Mouse (Mus musculus): ENCODE results near the gene 9930021J03Rik. TPM values are rescaled to one million over a fixed set of nuclear protein-coding genes. Genes with fewer than 3 reads are reported as not detected.

Gene 9930021J03Rik
- 6.9 and 8.6 TPM in 2 replicates for polyA plus RNA-seq (2014; fragmentation: Nextera tagmentation; extraction: Ambion mirVana)

GRCm38 (mm10) chr19:29805917-29806785, at the start of gene 9930021J03Rik:
Gene 9930021J03Rik (minus strand): TSS chr19:29805989.
- Histone ChIP-seq H3K4me3 (ENCODE audit: low read depth, low read length) (peak within 1 kb of the TSS; percentile 92), H3K9ac (ENCODE audit: low read length) (peak within 1 kb of the TSS; percentile 73), H3K9me3 (ENCODE audit: control insufficient read depth, low read length) (no peaks in the 10 kb centered on the region), H3K4me1 (ENCODE audit: control insufficient read depth, insufficient read depth, low read length) (peaks cover 5% of the 10 kb centered on the region), H3K27ac (ENCODE audit: low read depth, low read length) (peak within 1 kb of the TSS; percentile 95), H3K27me3 (ENCODE audit: control insufficient read depth, insufficient read depth, low read length) (no peaks in the 10 kb centered on the region), H3K4me2 (ENCODE audit: low read depth) (peak within 1 kb of the TSS; percentile 91), H3K36me3 (ENCODE audit: control insufficient read depth, insufficient read depth, low read length) (peaks cover 4% of the 10 kb centered on the region; the same call in 1 of the 2 replicates)
- peak; percentile 99 for DNase-seq (ENCODE audit: low spot score)
- ATAC-seq (ENCODE audit: insufficient read depth, low FRiP score, low TSS enrichment): peak; percentile 93
- under 1% methylated on average over 49 of the region's 95 CpGs for WGBS

GRCm38 (mm10) chr19:29853711-29854110, 47.9 kb upstream of the 9930021J03Rik start:
- Histone ChIP-seq H3K4me1 (ENCODE audit: control insufficient read depth, insufficient read depth, low read length) (no peaks in the 10 kb centered on the region), H3K36me3 (ENCODE audit: control insufficient read depth, insufficient read depth, low read length) (no peaks in the 10 kb centered on the region), H3K4me3 (ENCODE audit: low read depth, low read length) (no peak overlapping the region)

GRCm38 (mm10) chr19:29851036-29851690, 45.4 kb upstream of the 9930021J03Rik start:
- WGBS: 71% methylated on average over 12 of the region's 12 CpGs
- no peak for ATAC-seq (ENCODE audit: insufficient read depth, low FRiP score, low TSS enrichment)
- H3K27ac ChIP-seq (ENCODE audit: low read depth, low read length): no peak overlapping the region

More at GRCm38 (mm10) chr19:29853711-29854110, 47.9 kb upstream of the 9930021J03Rik start:
- H3K9me3 ChIP-seq (ENCODE audit: control insufficient read depth, low read length): no peaks in the 10 kb centered on the region
- no peaks in the 10 kb centered on the region for H3K27me3 ChIP-seq (ENCODE audit: control insufficient read depth, insufficient read depth, low read length)
- ATAC-seq (ENCODE audit: insufficient read depth, low FRiP score, low TSS enrichment): no peak
- DNase-seq (ENCODE audit: low spot score): no peak
- H3K27ac ChIP-seq (ENCODE audit: low read depth, low read length): no peak overlapping the region
- H3K9ac ChIP-seq (ENCODE audit: low read length): no peak overlapping the region
- no peak overlapping the region for H3K4me2 ChIP-seq (ENCODE audit: low read depth)
- WGBS: 94% methylated on average over 5 of the region's 5 CpGs

GRCm38 (mm10) chr19:29849924-29850551, 44.2 kb upstream of the 9930021J03Rik start:
- H3K36me3 ChIP-seq (ENCODE audit: control insufficient read depth, insufficient read depth, low read length): no peaks in the 10 kb centered on the region
- H3K4me2 ChIP-seq (ENCODE audit: low read depth): no peak overlapping the region
- no peak for ATAC-seq (ENCODE audit: insufficient read depth, low FRiP score, low TSS enrichment)
- WGBS: 85% methylated on average over 11 of the region's 11 CpGs
- no peak overlapping the region for H3K27ac ChIP-seq (ENCODE audit: low read depth, low read length)
- H3K4me3 ChIP-seq (ENCODE audit: low read depth, low read length): no peak overlapping the region
- H3K9me3 ChIP-seq (ENCODE audit: control insufficient read depth, low read length): no peaks in the 10 kb centered on the region
- DNase-seq (ENCODE audit: low spot score): no peak
- H3K27me3 ChIP-seq (ENCODE audit: control insufficient read depth, insufficient read depth, low read length): no peaks in the 10 kb centered on the region
- no peaks in the 10 kb centered on the region for H3K4me1 ChIP-seq (ENCODE audit: control insufficient read depth, insufficient read depth, low read length)
- no peak overlapping the region for H3K9ac ChIP-seq (ENCODE audit: low read length)

More at GRCm38 (mm10) chr19:29851036-29851690, 45.4 kb upstream of the 9930021J03Rik start:
- H3K4me2 ChIP-seq (ENCODE audit: low read depth): no peak overlapping the region
- no peaks in the 10 kb centered on the region for H3K9me3 ChIP-seq (ENCODE audit: control insufficient read depth, low read length)
- H3K36me3 ChIP-seq (ENCODE audit: control insufficient read depth, insufficient read depth, low read length): no peaks in the 10 kb centered on the region
- DNase-seq (ENCODE audit: low spot score): no peak
- H3K4me3 ChIP-seq (ENCODE audit: low read depth, low read length): no peak overlapping the region
- no peaks in the 10 kb centered on the region for H3K4me1 ChIP-seq (ENCODE audit: control insufficient read depth, insufficient read depth, low read length)
- H3K9ac ChIP-seq (ENCODE audit: low read length): no peak overlapping the region
- H3K27me3 ChIP-seq (ENCODE audit: control insufficient read depth, insufficient read depth, low read length): no peaks in the 10 kb centered on the region

GRCm38 (mm10) chr19:29844036-29844661, 38.4 kb upstream of the 9930021J03Rik start:
- no peaks in the 10 kb centered on the region for H3K36me3 ChIP-seq (ENCODE audit: control insufficient read depth, insufficient read depth, low read length)

GRCm38 (mm10) chr19:29843641-29844035, 37.8 kb upstream of the 9930021J03Rik start:
- Histone ChIP-seq H3K36me3 (ENCODE audit: control insufficient read depth, insufficient read depth, low read length) (no peaks in the 10 kb centered on the region), H3K4me1 (ENCODE audit: control insufficient read depth, insufficient read depth, low read length) (no peaks in the 10 kb centered on the region; the same call in 1 of the 2 replicates), H3K4me2 (ENCODE audit: low read depth) (no peak overlapping the region), H3K9ac (ENCODE audit: low read length) (no peak overlapping the region), H3K9me3 (ENCODE audit: control insufficient read depth, low read length) (no peaks in the 10 kb centered on the region), H3K27ac (ENCODE audit: low read depth, low read length) (no peak overlapping the region), H3K4me3 (ENCODE audit: low read depth, low read length) (no peak overlapping the region), H3K27me3 (ENCODE audit: control insufficient read depth, insufficient read depth, low read length) (no peaks in the 10 kb centered on the region)
- WGBS: 47% methylated on average over 5 of the region's 5 CpGs
- ATAC-seq (ENCODE audit: insufficient read depth, low FRiP score, low TSS enrichment): no peak
- DNase-seq (ENCODE audit: low spot score): no peak

More at GRCm38 (mm10) chr19:29844036-29844661, 38.4 kb upstream of the 9930021J03Rik start:
- no peaks in the 10 kb centered on the region for H3K9me3 ChIP-seq (ENCODE audit: control insufficient read depth, low read length)
- no peak overlapping the region for H3K27ac ChIP-seq (ENCODE audit: low read depth, low read length)
- ATAC-seq (ENCODE audit: insufficient read depth, low FRiP score, low TSS enrichment) (no peak), DNase-seq (ENCODE audit: low spot score) (no peak)
- H3K27me3 ChIP-seq (ENCODE audit: control insufficient read depth, insufficient read depth, low read length): no peaks in the 10 kb centered on the region
- H3K4me3 ChIP-seq (ENCODE audit: low read depth, low read length): no peak overlapping the region
- no peak overlapping the region for H3K9ac ChIP-seq (ENCODE audit: low read length)
- no peaks in the 10 kb centered on the region; the same call in 1 of the 2 replicates for H3K4me1 ChIP-seq (ENCODE audit: control insufficient read depth, insufficient read depth, low read length)
- WGBS: 59% methylated on average over 12 of the region's 12 CpGs
- no peak overlapping the region for H3K4me2 ChIP-seq (ENCODE audit: low read depth)

- H3K4me3 ChIP-seq (ENCODE audit: low read depth, low read length): no peak overlapping the region
- 70% methylated on average over 8 of the region's 8 CpGs for WGBS
- H3K27me3 ChIP-seq (ENCODE audit: control insufficient read depth, insufficient read depth, low read length): no peaks in the 10 kb centered on the region
- no peak overlapping the region for H3K27ac ChIP-seq (ENCODE audit: low read depth, low read length)
- no peak for DNase-seq (ENCODE audit: low spot score)
- H3K9me3 ChIP-seq (ENCODE audit: control insufficient read depth, low read length): no peaks in the 10 kb centered on the region
- H3K9ac ChIP-seq (ENCODE audit: low read length): no peak overlapping the region
- no peak overlapping the region for H3K4me2 ChIP-seq (ENCODE audit: low read depth)
- H3K36me3 ChIP-seq (ENCODE audit: control insufficient read depth, insufficient read depth, low read length): no peaks in the 10 kb centered on the region
- H3K4me1 ChIP-seq (ENCODE audit: control insufficient read depth, insufficient read depth, low read length): no peaks in the 10 kb centered on the region; the same call in 1 of the 2 replicates
- ATAC-seq (ENCODE audit: insufficient read depth, low FRiP score, low TSS enrichment): no peak
Measured at GRCm38 (mm10) chr19:29842973-29843372, 37.2 kb upstream of the 9930021J03Rik start.

- DNase-seq (ENCODE audit: low spot score) (no peak), ATAC-seq (ENCODE audit: insufficient read depth, low FRiP score, low TSS enrichment) (no peak)
- Histone ChIP-seq H3K27me3 (ENCODE audit: control insufficient read depth, insufficient read depth, low read length) (no peaks in the 10 kb centered on the region), H3K4me3 (ENCODE audit: low read depth, low read length) (no peak overlapping the region), H3K4me2 (ENCODE audit: low read depth) (no peak overlapping the region), H3K36me3 (ENCODE audit: control insufficient read depth, insufficient read depth, low read length) (no peaks in the 10 kb centered on the region), H3K9ac (ENCODE audit: low read length) (no peak overlapping the region), H3K27ac (ENCODE audit: low read depth, low read length) (no peak overlapping the region), H3K9me3 (ENCODE audit: control insufficient read depth, low read length) (no peaks in the 10 kb centered on the region), H3K4me1 (ENCODE audit: control insufficient read depth, insufficient read depth, low read length) (no peaks in the 10 kb centered on the region; the same call in 1 of the 2 replicates)
- 97% methylated on average over 4 of the region's 4 CpGs for WGBS
Measured at GRCm38 (mm10) chr19:29840642-29841041, 34.9 kb upstream of the 9930021J03Rik start.
